Mouse (Mus musculus): ENCODE data around the gene Keap1. TPM values are rescaled to one million over a fixed set of nuclear protein-coding genes. Genes with fewer than 3 reads are reported as not detected.

The Keap1 gene
- total and polyA plus RNA-seq, 2 experiments from 2014 or later = 45.7 to 79.0 TPM

- Histone ChIP-seq H3K4me3 (ENCODE audit: low read depth, low read length) (peak overlapping the region; percentile 58; the same call in 1 of the 2 replicates), H3K4me1 (ENCODE audit: control insufficient read depth, insufficient read depth) (peaks cover 23% of the 10 kb centered on the region; the same call in 1 of the 2 replicates), H3K36me3 (replicated peaks; ENCODE audit: control insufficient read depth, insufficient read depth, low read length) (no peaks in the 10 kb centered on the region), H3K9me3 (replicated peaks; ENCODE audit: control insufficient read depth, low read length) (no peaks in the 10 kb centered on the region), H3K27ac (ENCODE audit: low read depth) (no peak overlapping the region), H3K9ac (replicated peaks; ENCODE audit: low read depth, low read length) (peak overlapping the region; percentile 58), H3K4me2 (ENCODE audit: low read depth, low read length) (peak overlapping the region; percentile 77), H3K27me3 (ENCODE audit: control insufficient read depth, insufficient read depth, low read length) (no peaks in the 10 kb centered on the region)
- TF ChIP-seq CTCF (IDR thresholded peaks at IDR 0.05; ENCODE audit: low read depth) = no peak
- no peak for DNase-seq (ENCODE audit: low spot score)
- WGBS = 88% methylated on average over 6 of the region's 6 CpGs
- ATAC-seq (ENCODE audit: insufficient read depth, low read depth) = no peak
Measured at GRCm38 (mm10) chr9:21183421-21183820, 55.7 kb downstream of the Keap1 start.

- H3K4me1 ChIP-seq (ENCODE audit: control insufficient read depth, insufficient read depth) = peaks cover 23% of the 10 kb centered on the region; the same call in 1 of the 2 replicates
- no peaks in the 10 kb centered on the region for H3K27me3 ChIP-seq (ENCODE audit: control insufficient read depth, insufficient read depth, low read length)
- no peaks in the 10 kb centered on the region for H3K9me3 ChIP-seq (replicated peaks; ENCODE audit: control insufficient read depth, low read length)
- H3K36me3 ChIP-seq (replicated peaks; ENCODE audit: control insufficient read depth, insufficient read depth, low read length) = no peaks in the 10 kb centered on the region
- H3K4me3 ChIP-seq (ENCODE audit: low read depth, low read length) = peak overlapping the region; percentile 47
- peak overlapping the region; percentile 60 for H3K9ac ChIP-seq (replicated peaks; ENCODE audit: low read depth, low read length)
- TF ChIP-seq CTCF (IDR thresholded peaks at IDR 0.05; ENCODE audit: low read depth) (no peak), EP300 (IDR thresholded peaks at IDR 0.05; ENCODE audit: low read depth) (no peak)
- no peak overlapping the region for H3K27ac ChIP-seq (ENCODE audit: low read depth)
- peak overlapping the region; percentile 62 for H3K4me2 ChIP-seq (ENCODE audit: low read depth, low read length)
- peak; percentile 31; the same call in 1 of the 2 replicates for ATAC-seq (ENCODE audit: insufficient read depth, low read depth)
- peak; percentile 55 for DNase-seq (ENCODE audit: low spot score)
- 6% methylated on average over 46 of the region's 48 CpGs for WGBS
Measured at GRCm38 (mm10) chr9:21181421-21182220, 57.5 kb downstream of the Keap1 start.

DNA sequence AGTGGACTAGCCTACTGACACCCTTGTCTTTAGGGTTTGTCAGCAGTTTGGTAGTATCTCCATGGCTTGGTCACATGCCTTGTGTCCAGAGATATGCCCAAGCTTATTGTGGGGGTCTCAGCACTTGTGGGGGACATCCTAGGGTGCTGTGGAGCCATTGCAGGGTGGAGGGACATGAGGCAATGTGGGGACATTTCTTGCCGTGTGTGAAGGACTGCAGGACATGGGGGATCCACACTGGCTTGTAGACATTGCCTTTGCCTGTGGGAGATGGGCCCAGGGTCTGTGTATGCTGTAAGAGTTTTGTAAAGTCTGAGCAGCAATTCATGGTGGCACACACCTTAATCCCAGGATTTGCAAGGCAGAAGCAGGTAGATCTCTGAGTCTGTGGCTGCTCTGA is 58.3 kb downstream of the Keap1 start:
- H3K4me3 ChIP-seq (ENCODE audit: low read depth, low read length) = no peak overlapping the region
- H3K4me2 ChIP-seq (ENCODE audit: low read depth, low read length) = no peak overlapping the region
- H3K4me1 ChIP-seq (ENCODE audit: control insufficient read depth, insufficient read depth) = peaks cover 23% of the 10 kb centered on the region; the same call in 1 of the 2 replicates
- H3K36me3 ChIP-seq (replicated peaks; ENCODE audit: control insufficient read depth, insufficient read depth, low read length) = no peaks in the 10 kb centered on the region
- no peak for TF ChIP-seq CTCF (IDR thresholded peaks at IDR 0.05; ENCODE audit: low read depth)
- no peak for TF ChIP-seq EP300 (IDR thresholded peaks at IDR 0.05; ENCODE audit: low read depth)
- H3K9me3 ChIP-seq (replicated peaks; ENCODE audit: control insufficient read depth, low read length) = no peaks in the 10 kb centered on the region
- 75% methylated on average over 1 of the region's 1 CpGs for WGBS
- H3K27ac ChIP-seq (ENCODE audit: low read depth) = no peak overlapping the region
- H3K9ac ChIP-seq (replicated peaks; ENCODE audit: low read depth, low read length) = no peak overlapping the region
- no peak for DNase-seq (ENCODE audit: low spot score)
- no peak for ATAC-seq (ENCODE audit: insufficient read depth, low read depth)
- no peaks in the 10 kb centered on the region for H3K27me3 ChIP-seq (ENCODE audit: control insufficient read depth, insufficient read depth, low read length)

GRCm38 (mm10) chr9:21180402-21180801 is 58.8 kb downstream of the Keap1 start:
- 46% methylated on average over 4 of the region's 4 CpGs for WGBS
- no peak overlapping the region for H3K4me2 ChIP-seq (ENCODE audit: low read depth, low read length)
- H3K4me3 ChIP-seq (ENCODE audit: low read depth, low read length) = no peak overlapping the region
- no peak for DNase-seq (ENCODE audit: low spot score)
- H3K9ac ChIP-seq (replicated peaks; ENCODE audit: low read depth, low read length) = no peak overlapping the region
- H3K27me3 ChIP-seq (ENCODE audit: control insufficient read depth, insufficient read depth, low read length) = no peaks in the 10 kb centered on the region
- H3K4me1 ChIP-seq (ENCODE audit: control insufficient read depth, insufficient read depth) = peaks cover 23% of the 10 kb centered on the region; the same call in 1 of the 2 replicates
- ATAC-seq (ENCODE audit: insufficient read depth, low read depth) = no peak
- H3K9me3 ChIP-seq (replicated peaks; ENCODE audit: control insufficient read depth, low read length) = no peaks in the 10 kb centered on the region
- 0 out of 2 replicates have a peak overlapping the region, but pooled peaks have one; percentile 38 for H3K27ac ChIP-seq (ENCODE audit: low read depth)
- no peaks in the 10 kb centered on the region for H3K36me3 ChIP-seq (replicated peaks; ENCODE audit: control insufficient read depth, insufficient read depth, low read length)
- no peak for TF ChIP-seq EP300 (IDR thresholded peaks at IDR 0.05; ENCODE audit: low read depth)

Other genes starting within 250 kb of the Keap1 start
- 239 and 285 TPM in 2 replicates for gene Mrpl4, start 236.6 kb downstream of the Keap1 start, total RNA-seq (2014; rRNA removed; ENCODE audit: low replicate concordance)
- 193 and 195 TPM in 2 replicates for gene Mrpl4, start 236.6 kb downstream of the Keap1 start, polyA plus RNA-seq (2015; fragmentation: Nextera tagmentation; extraction: Ambion mirVana)
- gene Icam1, start 223.4 kb downstream of the Keap1 start, total RNA-seq (2014; rRNA removed; ENCODE audit: low replicate concordance) = 16.2 and 19.1 TPM in 2 replicates
- 9.0 and 10.6 TPM in 2 replicates for gene Icam1, start 223.4 kb downstream of the Keap1 start, polyA plus RNA-seq (2015; fragmentation: Nextera tagmentation; extraction: Ambion mirVana)
- 2.4 TPM in 1 of 2 replicates, not detected in the other for gene Icam4, start 210.0 kb downstream of the Keap1 start, total RNA-seq (2014; rRNA removed; ENCODE audit: low replicate concordance)
- 1.3 and 1.6 TPM in 2 replicates for gene Icam4, start 210.0 kb downstream of the Keap1 start, polyA plus RNA-seq (2015; fragmentation: Nextera tagmentation; extraction: Ambion mirVana)
- not detected in 2 replicates for gene Icam5, start 207.3 kb downstream of the Keap1 start, total RNA-seq (2014; rRNA removed; ENCODE audit: low replicate concordance)
- 0.04 TPM in 1 of 2 replicates, not detected in the other for gene Icam5, start 207.3 kb downstream of the Keap1 start, polyA plus RNA-seq (2015; fragmentation: Nextera tagmentation; extraction: Ambion mirVana)
- not detected in 2 replicates for gene Zglp1, start 172.3 kb downstream of the Keap1 start, total RNA-seq (2014; rRNA removed; ENCODE audit: low replicate concordance)
- gene Zglp1, start 172.3 kb downstream of the Keap1 start, polyA plus RNA-seq (2015; fragmentation: Nextera tagmentation; extraction: Ambion mirVana) = 0.30 TPM in 1 of 2 replicates, not detected in the other
- 0.23 TPM in 1 of 2 replicates, not detected in the other for gene Gm49373, start 166.3 kb downstream of the Keap1 start, total RNA-seq (2014; rRNA removed; ENCODE audit: low replicate concordance)
- 0.12 and 0.18 TPM in 2 replicates for gene Gm49373, start 166.3 kb downstream of the Keap1 start, polyA plus RNA-seq (2015; fragmentation: Nextera tagmentation; extraction: Ambion mirVana)
- 63.8 and 79.5 TPM in 2 replicates for gene Fdx1l, start 165.7 kb downstream of the Keap1 start, total RNA-seq (2014; rRNA removed; ENCODE audit: low replicate concordance)
- gene Fdx1l, start 165.7 kb downstream of the Keap1 start, polyA plus RNA-seq (2015; fragmentation: Nextera tagmentation; extraction: Ambion mirVana) = 51.1 and 51.6 TPM in 2 replicates
- 0.66 and 1.6 TPM in 2 replicates for gene Gm38431, start 147.4 kb downstream of the Keap1 start, total RNA-seq (2014; rRNA removed; ENCODE audit: low replicate concordance)
- gene Gm38431, start 147.4 kb downstream of the Keap1 start, polyA plus RNA-seq (2015; fragmentation: Nextera tagmentation; extraction: Ambion mirVana) = 0.34 TPM in 2 replicates
- gene Raver1, start 147.4 kb downstream of the Keap1 start, total RNA-seq (2014; rRNA removed; ENCODE audit: low replicate concordance) = 40.8 and 48.3 TPM in 2 replicates
- 15.5 and 15.9 TPM in 2 replicates for gene Raver1, start 147.4 kb downstream of the Keap1 start, polyA plus RNA-seq (2015; fragmentation: Nextera tagmentation; extraction: Ambion mirVana)
- gene Tyk2, start 108.1 kb downstream of the Keap1 start, total RNA-seq (2014; rRNA removed; ENCODE audit: low replicate concordance) = 16.7 and 17.9 TPM in 2 replicates
- gene Tyk2, start 108.1 kb downstream of the Keap1 start, polyA plus RNA-seq (2015; fragmentation: Nextera tagmentation; extraction: Ambion mirVana) = 7.7 and 8.3 TPM in 2 replicates
- gene Cdc37, start 89.4 kb downstream of the Keap1 start, total RNA-seq (2014; rRNA removed; ENCODE audit: low replicate concordance) = 32.9 and 50.1 TPM in 2 replicates
- gene Cdc37, start 89.4 kb downstream of the Keap1 start, polyA plus RNA-seq (2015; fragmentation: Nextera tagmentation; extraction: Ambion mirVana) = 176 and 183 TPM in 2 replicates
- 10.2 and 14.6 TPM in 2 replicates for gene Pde4a, start 73.6 kb downstream of the Keap1 start, total RNA-seq (2014; rRNA removed; ENCODE audit: low replicate concordance)
- 16.6 and 17.5 TPM in 2 replicates for gene Pde4a, start 73.6 kb downstream of the Keap1 start, polyA plus RNA-seq (2015; fragmentation: Nextera tagmentation; extraction: Ambion mirVana)
- not detected in 2 replicates for gene S1pr5, start 9.1 kb upstream of the Keap1 start, total RNA-seq (2014; rRNA removed; ENCODE audit: low replicate concordance)
- gene S1pr5, start 9.1 kb upstream of the Keap1 start, polyA plus RNA-seq (2015; fragmentation: Nextera tagmentation; extraction: Ambion mirVana) = 0.10 and 0.15 TPM in 2 replicates
- 41.2 and 67.4 TPM in 2 replicates for gene Atg4d, start 25.9 kb upstream of the Keap1 start, total RNA-seq (2014; rRNA removed; ENCODE audit: low replicate concordance)
- 53.6 and 56.1 TPM in 2 replicates for gene Atg4d, start 25.9 kb upstream of the Keap1 start, polyA plus RNA-seq (2015; fragmentation: Nextera tagmentation; extraction: Ambion mirVana)
- 7.0 and 16.3 TPM in 2 replicates for gene Kri1, start 48.6 kb upstream of the Keap1 start, total RNA-seq (2014; rRNA removed; ENCODE audit: low replicate concordance)
- 5.9 and 9.1 TPM in 2 replicates for gene Kri1, start 48.6 kb upstream of the Keap1 start, polyA plus RNA-seq (2015; fragmentation: Nextera tagmentation; extraction: Ambion mirVana)
- 67.4 and 103 TPM in 2 replicates for gene Cdkn2d, start 52.0 kb upstream of the Keap1 start, total RNA-seq (2014; rRNA removed; ENCODE audit: low replicate concordance)
- gene Cdkn2d, start 52.0 kb upstream of the Keap1 start, polyA plus RNA-seq (2015; fragmentation: Nextera tagmentation; extraction: Ambion mirVana) = 65.8 and 67.5 TPM in 2 replicates
- gene Ap1m2, start 73.0 kb upstream of the Keap1 start, total RNA-seq (2014; rRNA removed; ENCODE audit: low replicate concordance) = 0.46 and 0.57 TPM in 2 replicates
- gene Ap1m2, start 73.0 kb upstream of the Keap1 start, polyA plus RNA-seq (2015; fragmentation: Nextera tagmentation; extraction: Ambion mirVana) = 0.15 TPM in 1 of 2 replicates, not detected in the other
- gene Slc44a2, start 81.3 kb upstream of the Keap1 start, total RNA-seq (2014; rRNA removed; ENCODE audit: low replicate concordance) = 44.0 and 84.8 TPM in 2 replicates
- 45.0 and 46.5 TPM in 2 replicates for gene Slc44a2, start 81.3 kb upstream of the Keap1 start, polyA plus RNA-seq (2015; fragmentation: Nextera tagmentation; extraction: Ambion mirVana)
- 34.7 and 37.3 TPM in 2 replicates for gene Ilf3, start 128.5 kb upstream of the Keap1 start, total RNA-seq (2014; rRNA removed; ENCODE audit: low replicate concordance)
- 53.6 and 58.4 TPM in 2 replicates for gene Ilf3, start 128.5 kb upstream of the Keap1 start, polyA plus RNA-seq (2015; fragmentation: Nextera tagmentation; extraction: Ambion mirVana)
- 34.3 and 39.7 TPM in 2 replicates for gene Qtrt1, start 172.5 kb upstream of the Keap1 start, total RNA-seq (2014; rRNA removed; ENCODE audit: low replicate concordance)
- 15.5 and 15.6 TPM in 2 replicates for gene Qtrt1, start 172.5 kb upstream of the Keap1 start, polyA plus RNA-seq (2015; fragmentation: Nextera tagmentation; extraction: Ambion mirVana)
- 78.3 and 95.8 TPM in 2 replicates for gene Dnm2, start 185.5 kb upstream of the Keap1 start, total RNA-seq (2014; rRNA removed; ENCODE audit: low replicate concordance)
- 56.8 and 61.1 TPM in 2 replicates for gene Dnm2, start 185.5 kb upstream of the Keap1 start, polyA plus RNA-seq (2015; fragmentation: Nextera tagmentation; extraction: Ambion mirVana)